Mouse (Mus musculus) testis, adult 2 months (tissue): ENCODE data around the gene Dmxl2. TPM values are rescaled to one million over a fixed set of nuclear protein-coding genes. Genes with fewer than 3 reads are reported as not detected.

Experiments
- H3K27ac ChIP-seq: fragments of 200-500 bp; 2 replicates; pipeline ENCODE4 v1.5.1; 2012; ENCODE audit warnings: low read depth, low read length; ENCODE audit not compliant: control insufficient read depth, insufficient read depth
- H3K27me3 ChIP-seq: fragments of 200-500 bp; 2 replicates; pipeline ENCODE4 v1.6.1; 2012; ENCODE audit warnings: mild to moderate bottlenecking, low read length, moderate library complexity; ENCODE audit not compliant: control insufficient read depth, insufficient read depth
- H3K36me3 ChIP-seq: fragments of 200-500 bp; 2 replicates; pipeline ENCODE4 v1.6.1; 2012; ENCODE audit warnings: mild to moderate bottlenecking, low read length; ENCODE audit not compliant: control insufficient read depth, insufficient read depth
- H3K4me1 ChIP-seq: fragments of 200-500 bp; 2 replicates; pipeline ENCODE4 v1.6.1; 2012; ENCODE audit warnings: low read length; ENCODE audit not compliant: control insufficient read depth, insufficient read depth
- H3K4me3 ChIP-seq: fragments of 200-500 bp; 2 replicates; pipeline ENCODE4 v1.5.1; 2012; ENCODE audit warnings: low read depth, mild to moderate bottlenecking, low read length, moderate library complexity, mixed read lengths; ENCODE audit not compliant: control insufficient read depth
- CTCF ChIP-seq: fragments of 200-500 bp; IDR thresholded peaks from 2 replicates; pipeline ENCODE4 v1.5.1; 2012; ENCODE audit warnings: low read depth, mild to moderate bottlenecking, inconsistent platforms, low read length, moderate library complexity; ENCODE audit not compliant: control insufficient read depth, insufficient read depth, insufficient replicate concordance
- POLR2A ChIP-seq: fragments of 200-500 bp; IDR thresholded peaks from 2 replicates; pipeline ENCODE4 v1.6.1; 2012; ENCODE audit warnings: low read depth, mild to moderate bottlenecking, inconsistent platforms, low read length, moderate library complexity; ENCODE audit not compliant: control insufficient read depth
- polyA plus RNA-seq: library from polyadenylated mRNA; depleted of rRNA; stranded (reverse); fragments of >200 nt; gene quantifications from 2 replicates; pipeline ENCODE4 v1.2.3, GENCODE M21; 2012; rRNA removed

The Dmxl2 gene
- polyA plus RNA-seq, 1 experiment = 9.8 TPM

GRCm38 (mm10) chr9:54316363-54316762, 185.1 kb downstream of the Dmxl2 start:
- TF ChIP-seq CTCF = no peak
- no peak for TF ChIP-seq POLR2A
- Histone ChIP-seq H3K27me3 (no peaks in the 10 kb centered on the region), H3K36me3 (no peaks in the 10 kb centered on the region), H3K4me1 (no peaks in the 10 kb centered on the region), H3K27ac (no peak overlapping the region), H3K4me3 (no peak overlapping the region)

Other genes starting within 250 kb of the Dmxl2 start
- 1.7 and 3.2 TPM in 2 replicates for gene Cyp19a1, start 233.5 kb downstream of the Dmxl2 start, polyA plus RNA-seq
- gene Gldn, start 215.1 kb downstream of the Dmxl2 start, polyA plus RNA-seq = 0.19 and 0.28 TPM in 2 replicates
- gene Sh2d7, start 37.4 kb upstream of the Dmxl2 start, polyA plus RNA-seq = 4.3 and 4.4 TPM in 2 replicates
- 3.2 and 3.6 TPM in 2 replicates for gene Cib2, start 58.6 kb upstream of the Dmxl2 start, polyA plus RNA-seq
- 11.9 and 13.8 TPM in 2 replicates for gene Idh3a, start 84.7 kb upstream of the Dmxl2 start, polyA plus RNA-seq
- 91.8 and 114 TPM in 2 replicates for gene Acsbg1, start 160.2 kb upstream of the Dmxl2 start, polyA plus RNA-seq
- 129 and 142 TPM in 2 replicates for gene Dnaja4, start 197.2 kb upstream of the Dmxl2 start, polyA plus RNA-seq
- gene Wdr61, start 232.9 kb upstream of the Dmxl2 start, polyA plus RNA-seq = 24.5 and 26.9 TPM in 2 replicates